Mouse (Mus musculus): ENCODE measurements around the gene Commd3. TPM values are rescaled to one million over a fixed set of nuclear protein-coding genes. Genes with fewer than 3 reads are reported as not detected.

The Commd3 gene
- 100 to 1,000 TPM; 111 to 133 TPM for total RNA-seq (2021)
- 123 and 169 TPM in 2 replicates for polyA plus RNA-seq (2012; rRNA removed)
- long read RNA-seq, transcript Commd3-201 (8 exons, 935 nt) = major isoform, 63 of 67 reads
- long read RNA-seq, partial matches to known transcripts = 1 of 67 reads
- long read RNA-seq, other reads (novel, unspliced or antisense) = 3 of 67 reads

- DNase-seq = peak; percentile 98
These were observed at the start of gene Commd3 for GRCm38 (mm10) chr2:18672133-18672765. TSS of gene Commd3 (plus strand) at chr2:18672384.

GRCm38 (mm10) chr2:18623219-18623618 is 49.0 kb upstream of the Commd3 start:
- no peak for DNase-seq

GRCm38 (mm10) chr2:18630547-18630946 is 41.6 kb upstream of the Commd3 start:
- DNase-seq = no peak

- DNase-seq = no peak
These were observed 37.1 kb upstream of the Commd3 start for GRCm38 (mm10) chr2:18635052-18635451.

GRCm38 (mm10) chr2:18648563-18648962 is 23.6 kb upstream of the Commd3 start:
- no peak for DNase-seq

GRCm38 (mm10) chr2:18654821-18655220 is 17.4 kb upstream of the Commd3 start:
- DNase-seq = peak; percentile 18

- DNase-seq = no peak
These were observed 8.2 kb upstream of the Commd3 start for GRCm38 (mm10) chr2:18664003-18664402.

- no peak for DNase-seq
These were observed 1.1 kb upstream of the Commd3 start for GRCm38 (mm10) chr2:18671041-18671440.

- no peak for DNase-seq
These were observed 581 bp downstream of the Commd3 start for GRCm38 (mm10) chr2:18672766-18673164.

- DNase-seq = no peak
These were observed 1.6 kb downstream of the Commd3 start for GRCm38 (mm10) chr2:18673766-18674165.

- no peak for DNase-seq
These were observed 2.2 kb downstream of the Commd3 start for GRCm38 (mm10) chr2:18674193-18674902.

- DNase-seq = no peak
These were observed 3.7 kb downstream of the Commd3 start for GRCm38 (mm10) chr2:18675681-18676456.

GRCm38 (mm10) chr2:18676457-18676935 is 4.3 kb downstream of the Commd3 start:
- peak; percentile 89 for DNase-seq

GRCm38 (mm10) chr2:18676936-18677491 is 4.8 kb downstream of the Commd3 start, which contains the start of gene Bmi1:
TSS of gene Bmi1 (plus strand) at chr2:18677018.
- DNase-seq = peak; percentile 87

- peak; percentile 71 for DNase-seq
These were observed 5.7 kb downstream of the Commd3 start for GRCm38 (mm10) chr2:18677631-18678471.

- no peak for DNase-seq
These were observed 7.5 kb downstream of the Commd3 start for GRCm38 (mm10) chr2:18679701-18680100.

GRCm38 (mm10) chr2:18680501-18680900 is 8.3 kb downstream of the Commd3 start:
- DNase-seq = no peak

GRCm38 (mm10) chr2:18680961-18681360 is 8.8 kb downstream of the Commd3 start:
- peak; percentile 75 for DNase-seq

- DNase-seq = peak; percentile 36
These were observed 11.9 kb downstream of the Commd3 start for GRCm38 (mm10) chr2:18684062-18684461.

- no peak for DNase-seq
These were observed 14.2 kb downstream of the Commd3 start for GRCm38 (mm10) chr2:18686386-18686785.

Data from adrenal gland, adult 2 months (tissue).